Mouse (Mus musculus) lung, postnatal 0 days (tissue): ENCODE results near the gene Fggy. TPM values are rescaled to one million over a fixed set of nuclear protein-coding genes. Genes with fewer than 3 reads are reported as not detected.

ENCODE experiments used
- ATAC-seq: fragments of 200-750 bp; cut with Nextera tagmentation; 2 replicates; pipeline ENCODE4 v1.8.0; 2017; ENCODE audit warnings: moderate library complexity
- DNase-seq: peaks from one replicate; pipeline ENCODE4 v3.0.0-alpha.2; 2016; ENCODE audit warnings: low spot score
- H3K27ac ChIP-seq: fragments of 300-500 bp; sonication (generic); 2 replicates; pipeline ENCODE4 v1.5.1; 2014; ENCODE audit warnings: antibody characterized with exemption, mild to moderate bottlenecking, low read length, mixed read lengths
- H3K27me3 ChIP-seq: fragments of 300-500 bp; sonication (generic); replicated peaks from 2 replicates; pipeline ENCODE4 v1.6.1; 2014; ENCODE audit warnings: low read length, mixed read lengths; ENCODE audit not compliant: insufficient read depth
- H3K36me3 ChIP-seq: fragments of 300-500 bp; sonication (generic); 2 replicates; pipeline ENCODE4 v1.6.1; 2014; ENCODE audit warnings: low read length, mixed read lengths; ENCODE audit not compliant: insufficient read depth
- H3K4me1 ChIP-seq: fragments of 300-500 bp; sonication (generic); 2 replicates; pipeline ENCODE4 v1.6.1; 2014; ENCODE audit warnings: antibody characterized with exemption, low read depth, low read length, mixed read lengths; ENCODE audit not compliant: insufficient read depth
- H3K4me2 ChIP-seq: fragments of 300-500 bp; sonication (generic); replicated peaks from 2 replicates; pipeline ENCODE4 v1.6.1; 2014; ENCODE audit warnings: low read depth, mild to moderate bottlenecking, low read length, moderate library complexity, mixed read lengths
- H3K4me3 ChIP-seq: fragments of 300-500 bp; sonication (generic); 2 replicates; pipeline ENCODE4 v1.5.1; 2014; ENCODE audit warnings: low read depth, low read length
- H3K9ac ChIP-seq: fragments of 300-500 bp; sonication (generic); replicated peaks from 2 replicates; pipeline ENCODE4 v1.6.1; 2014; ENCODE audit warnings: low read depth, mild to moderate bottlenecking
- H3K9me3 ChIP-seq: fragments of 300-500 bp; sonication (generic); 2 replicates; pipeline ENCODE4 v1.6.1; 2016; ENCODE audit warnings: low read length, mixed read lengths
- CTCF ChIP-seq: IDR thresholded peaks from 2 replicates; pipeline ENCODE4 v1.5.1; 2016; ENCODE audit warnings: antibody characterized with exemption, mild to moderate bottlenecking
- EP300 ChIP-seq: IDR thresholded peaks from 2 replicates; pipeline ENCODE4 v1.6.1; 2016; ENCODE audit warnings: antibody characterized with exemption, mild to moderate bottlenecking, control low read depth
- WGBS: fragments of 180-500 bp; shearing (Covaris S2); extraction: QIAGEN DNeasy Blood & Tissue Kit; methylation state at CpG from one replicate; pipeline ENCODE4 v1.1.7; 2014; 5-methylcytosine and 5-hydroxymethylcytosine counted together
- polyA plus RNA-seq: library from polyadenylated mRNA; unstranded; fragments of >200 nt; fragmentation: Nextera tagmentation; extraction: Ambion mirVana; gene quantifications from 2 replicates; pipeline ENCODE4 v1.2.1, GENCODE M21; 2015

Gene Fggy
- polyA plus RNA-seq, 1 experiment from 2014 or later: 6.2 TPM

DNA sequence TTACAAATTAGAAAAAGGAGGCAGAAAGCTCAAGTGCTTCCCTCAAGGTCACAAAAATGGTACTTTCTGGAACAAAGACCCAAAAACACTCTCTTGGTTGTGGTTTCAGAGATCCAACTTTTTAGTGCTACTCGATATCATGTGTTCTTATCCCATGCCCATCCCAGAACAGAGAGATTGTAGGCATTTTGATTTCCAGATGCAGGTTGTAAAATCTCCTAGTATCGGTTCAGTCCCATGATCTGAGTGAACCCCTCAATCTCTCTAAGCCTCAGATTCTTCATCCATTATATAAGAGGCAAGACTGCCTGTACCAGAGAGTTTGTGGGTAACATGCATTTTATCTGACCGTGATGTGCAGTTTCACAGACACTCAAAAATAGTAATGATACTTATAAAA lies 214.2 kb downstream of the Fggy start:
- ATAC-seq (no peak), DNase-seq (no peak)
- no peak overlapping the region for H3K4me3 ChIP-seq
- H3K36me3 ChIP-seq: no peaks in the 10 kb centered on the region
- H3K9ac ChIP-seq: no peak overlapping the region
- no peak overlapping the region for H3K27ac ChIP-seq
- H3K9me3 ChIP-seq: no peaks in the 10 kb centered on the region
- no peak for TF ChIP-seq EP300
- TF ChIP-seq CTCF: no peak
- WGBS: 87% methylated on average over 3 of the region's 3 CpGs
- H3K4me2 ChIP-seq: no peak overlapping the region
- H3K27me3 ChIP-seq: no peaks in the 10 kb centered on the region
- no peaks in the 10 kb centered on the region for H3K4me1 ChIP-seq

DNA sequence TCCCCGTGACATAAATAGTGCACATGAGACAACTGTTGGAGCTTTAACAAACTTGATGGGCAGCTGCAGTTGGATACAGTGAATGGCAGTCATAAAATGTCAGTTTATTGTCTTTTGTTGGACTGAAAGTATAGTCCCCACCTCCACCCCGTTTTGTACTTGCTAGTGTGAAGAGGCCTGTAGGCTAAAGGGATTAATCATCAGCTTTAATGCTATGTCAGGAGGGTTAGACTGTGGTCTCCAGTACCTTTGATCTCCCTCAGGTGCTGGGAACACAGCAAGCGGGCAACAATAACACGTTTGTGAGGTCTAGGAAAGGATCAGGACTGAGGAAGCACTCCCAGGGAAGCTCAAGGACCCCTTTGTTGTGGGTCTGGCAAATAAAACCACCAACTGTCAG lies 214.6 kb downstream of the Fggy start:
- Histone ChIP-seq H3K27ac (no peak overlapping the region), H3K4me3 (no peak overlapping the region), H3K4me1 (no peaks in the 10 kb centered on the region), H3K9me3 (no peaks in the 10 kb centered on the region), H3K27me3 (no peaks in the 10 kb centered on the region), H3K9ac (no peak overlapping the region), H3K36me3 (no peaks in the 10 kb centered on the region), H3K4me2 (no peak overlapping the region)
- TF ChIP-seq CTCF (no peak), EP300 (no peak)
- 53% methylated on average over 4 of the region's 4 CpGs for WGBS
- ATAC-seq (no peak), DNase-seq (no peak)

DNA sequence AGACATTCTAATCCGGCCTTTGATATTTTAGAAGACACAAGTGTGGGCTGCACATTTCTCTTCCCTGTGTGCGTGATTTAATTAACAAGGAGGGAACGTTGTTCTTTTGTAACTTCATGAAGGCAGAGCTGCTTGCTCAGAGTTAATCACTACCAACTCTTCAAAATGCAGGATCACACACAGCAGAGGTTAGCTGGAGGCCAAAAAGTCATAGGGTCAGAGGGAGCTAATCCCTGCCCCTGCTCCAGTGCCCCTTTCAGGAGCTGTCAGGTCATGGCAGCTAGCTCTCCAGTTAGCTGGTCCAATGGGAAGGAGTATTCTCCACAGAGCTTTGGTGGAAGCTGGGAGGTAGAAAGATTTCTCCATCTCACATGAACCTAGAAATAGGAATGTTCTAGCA lies 215.4 kb downstream of the Fggy start:
- H3K9me3 ChIP-seq: no peaks in the 10 kb centered on the region
- no peak overlapping the region for H3K4me2 ChIP-seq
- H3K4me3 ChIP-seq: no peak overlapping the region
- WGBS: 60% methylated on average over 3 of the region's 3 CpGs
- H3K27ac ChIP-seq: no peak overlapping the region
- DNase-seq: no peak
- H3K27me3 ChIP-seq: no peaks in the 10 kb centered on the region
- H3K4me1 ChIP-seq: no peaks in the 10 kb centered on the region
- no peak for ATAC-seq
- no peak for TF ChIP-seq CTCF
- no peak for TF ChIP-seq EP300
- no peak overlapping the region for H3K9ac ChIP-seq
- no peaks in the 10 kb centered on the region for H3K36me3 ChIP-seq

DNA sequence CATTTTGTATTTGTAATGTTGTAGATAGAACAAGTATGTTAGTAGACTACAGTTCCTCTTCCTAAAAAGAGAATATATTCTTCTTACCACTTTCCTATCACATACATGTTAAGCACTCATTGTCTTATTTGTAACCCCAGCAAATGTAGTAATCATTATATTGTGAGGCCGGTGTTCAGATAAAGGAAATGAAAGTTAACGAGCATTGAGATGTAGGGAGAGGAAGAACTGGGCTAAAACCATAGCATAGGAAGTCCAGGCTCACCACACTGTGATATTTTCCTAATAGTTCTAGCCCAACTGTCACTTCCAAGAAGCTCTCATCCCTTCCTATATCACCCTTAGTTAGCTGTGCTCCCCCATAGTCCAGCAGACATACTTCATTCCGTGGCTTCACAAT lies 218.3 kb downstream of the Fggy start:
- TF ChIP-seq CTCF: no peak
- no peak for TF ChIP-seq EP300
- no peaks in the 10 kb centered on the region for H3K36me3 ChIP-seq
- 62% methylated on average over 3 of the region's 3 CpGs for WGBS
- no peak overlapping the region for H3K9ac ChIP-seq
- no peaks in the 10 kb centered on the region for H3K27me3 ChIP-seq
- DNase-seq: no peak
- no peaks in the 10 kb centered on the region for H3K9me3 ChIP-seq
- H3K4me2 ChIP-seq: no peak overlapping the region
- H3K4me1 ChIP-seq: no peaks in the 10 kb centered on the region
- no peak overlapping the region for H3K4me3 ChIP-seq
- no peak overlapping the region for H3K27ac ChIP-seq
- ATAC-seq: no peak

DNA sequence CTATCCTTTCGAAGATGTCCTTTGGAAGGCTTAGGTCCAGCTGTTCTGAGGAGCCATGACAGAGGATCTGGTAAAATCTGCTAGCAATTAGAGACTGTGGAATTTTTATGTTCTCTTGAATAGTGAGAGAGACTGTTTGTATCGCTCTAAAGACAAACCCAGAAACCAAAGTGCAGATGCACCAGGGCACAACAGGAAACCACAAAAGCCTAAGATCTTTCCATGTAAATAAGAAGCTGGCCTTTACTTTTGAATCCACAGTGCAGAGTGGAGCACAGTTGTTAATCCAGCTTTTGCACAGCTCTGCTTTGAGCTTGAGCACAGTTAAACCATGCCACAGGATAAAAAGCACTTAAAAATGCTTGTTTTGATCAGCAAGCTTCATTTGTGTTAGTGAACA lies 220.5 kb downstream of the Fggy start:
- WGBS: 82% methylated on average over 2 of the region's 2 CpGs
- H3K27ac ChIP-seq: no peak overlapping the region

DNA sequence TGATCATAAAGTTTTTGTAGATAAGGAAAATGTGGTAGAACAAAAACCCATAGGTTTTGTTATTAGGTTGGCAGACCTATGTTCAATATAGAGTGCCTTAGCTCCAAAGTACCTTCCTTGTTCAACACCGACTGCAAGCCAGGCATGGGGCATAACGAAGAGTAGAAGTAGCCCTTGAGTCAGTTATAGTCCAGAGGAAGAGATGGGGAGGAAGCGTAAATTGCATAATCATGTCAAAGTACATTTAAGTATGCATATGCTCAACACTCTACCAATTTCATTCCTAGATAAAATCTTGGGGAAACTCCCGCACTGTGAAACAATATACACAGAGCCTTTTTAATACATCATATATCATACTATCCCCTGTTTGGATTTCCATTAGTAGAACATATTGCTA lies 221.2 kb downstream of the Fggy start:
- Histone ChIP-seq H3K9me3 (no peaks in the 10 kb centered on the region), H3K9ac (no peak overlapping the region), H3K4me2 (no peak overlapping the region), H3K27me3 (no peaks in the 10 kb centered on the region), H3K36me3 (no peaks in the 10 kb centered on the region), H3K4me3 (no peak overlapping the region), H3K27ac (no peak overlapping the region), H3K4me1 (no peaks in the 10 kb centered on the region)
- DNase-seq (no peak), ATAC-seq (no peak)
- 83% methylated on average over 4 of the region's 4 CpGs for WGBS
- TF ChIP-seq CTCF (no peak), EP300 (no peak)

More for the DNA sequence above, 220.5 kb downstream of the Fggy start:
- TF ChIP-seq EP300 (no peak), CTCF (no peak)
- Histone ChIP-seq H3K9me3 (no peaks in the 10 kb centered on the region), H3K4me1 (no peaks in the 10 kb centered on the region), H3K9ac (no peak overlapping the region), H3K27me3 (no peaks in the 10 kb centered on the region), H3K4me3 (no peak overlapping the region), H3K36me3 (no peaks in the 10 kb centered on the region), H3K4me2 (no peak overlapping the region)
- DNase-seq: no peak
- ATAC-seq: no peak

DNA sequence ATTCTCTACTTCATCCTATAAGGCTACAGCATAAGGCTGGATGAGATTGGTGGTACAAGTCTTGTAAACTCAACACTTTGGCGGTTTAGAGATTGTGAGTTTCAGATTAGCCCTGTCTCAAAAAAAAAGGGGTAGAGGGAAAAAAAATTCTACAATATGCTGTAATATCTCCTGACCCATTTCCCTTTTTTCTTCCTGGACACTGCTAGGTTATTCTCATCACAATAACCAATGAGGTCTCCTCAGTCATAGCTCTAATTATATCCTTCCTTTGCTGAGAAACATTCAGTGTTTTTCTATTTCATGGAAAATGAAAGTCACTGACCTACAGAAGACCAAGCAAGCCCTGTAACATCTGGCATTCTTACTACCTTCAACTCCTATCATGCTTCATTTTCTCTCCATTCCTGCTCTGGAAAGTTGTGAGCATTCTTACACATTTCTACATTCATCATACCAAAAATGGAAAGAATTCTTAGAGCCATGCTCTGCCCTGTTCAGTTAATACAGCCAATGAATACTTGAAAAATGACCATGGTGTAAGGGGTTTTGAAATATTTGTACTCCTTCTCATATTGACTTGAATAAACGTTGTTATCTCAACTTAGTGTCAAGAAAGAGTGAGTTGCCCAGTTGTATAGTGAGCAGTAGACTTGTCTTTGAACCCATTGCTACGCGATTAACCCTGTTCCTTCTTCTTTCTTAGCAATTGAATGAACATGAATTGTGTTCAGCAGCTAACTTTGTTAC lies 227.0 kb downstream of the Fggy start:
- TF ChIP-seq CTCF (no peak), EP300 (no peak)
- peak; percentile 66 for DNase-seq
- ATAC-seq: peak; percentile 63; the same call in 1 of the 2 replicates

More for the DNA sequence above, 227.0 kb downstream of the Fggy start:
- Histone ChIP-seq H3K4me2 (no peak overlapping the region), H3K9me3 (no peaks in the 10 kb centered on the region), H3K27me3 (no peaks in the 10 kb centered on the region), H3K4me1 (no peaks in the 10 kb centered on the region), H3K36me3 (no peaks in the 10 kb centered on the region), H3K4me3 (no peak overlapping the region), H3K9ac (no peak overlapping the region), H3K27ac (no peak overlapping the region)
- 52% methylated on average over 4 of the region's 4 CpGs for WGBS
